Mouse (Mus musculus): Measurements from ENCODE around the gene Uqcr10. TPM values are rescaled to one million over a fixed set of nuclear protein-coding genes. Genes with fewer than 3 reads are reported as not detected.

The Uqcr10 gene
- 723 and 783 TPM in 2 replicates for polyA plus RNA-seq (2015; fragmentation: Nextera tagmentation; extraction: Ambion mirVana)

- Histone ChIP-seq H3K4me1 (ENCODE audit: insufficient read depth, low read depth, low read length) (peaks cover 5% of the 10 kb centered on the region; the same call in 1 of the 2 replicates), H3K27ac (ENCODE audit: low read length) (peak within 1 kb of the TSS; percentile 34), H3K27me3 (replicated peaks; ENCODE audit: insufficient read depth, low read length) (no peaks in the 10 kb centered on the region), H3K36me3 (ENCODE audit: insufficient read depth, low read length) (no peaks in the 10 kb centered on the region), H3K4me2 (replicated peaks; ENCODE audit: low read depth, low read length) (peak within 1 kb of the TSS; percentile 72), H3K4me3 (ENCODE audit: low read depth, low read length) (peak within 1 kb of the TSS; percentile 67), H3K9me3 (ENCODE audit: low read length) (no peaks in the 10 kb centered on the region), H3K9ac (replicated peaks; ENCODE audit: low read depth) (peak within 1 kb of the TSS; percentile 79)
- no peak for TF ChIP-seq CTCF (IDR thresholded peaks at IDR 0.05)
- no peak for TF ChIP-seq EP300 (IDR thresholded peaks at IDR 0.05)
- peak; percentile 98 for DNase-seq (ENCODE audit: low spot score)
- peak; percentile 98 for ATAC-seq
- under 1% methylated on average over 47 of the region's 47 CpGs for WGBS
Measured at GRCm38 (mm10) chr11:4704072-4704964, at the start of gene Uqcr10, which contains the start of gene Zmat5. Gene Uqcr10, minus strand, starts transcription at chr11:4704342. Gene Zmat5, plus strand, starts transcription at chr11:4704678.

GRCm38 (mm10) chr11:4752836-4753235, 48.7 kb upstream of the Uqcr10 start:
- Histone ChIP-seq H3K4me3 (ENCODE audit: low read depth, low read length) (no peak overlapping the region), H3K4me2 (replicated peaks; ENCODE audit: low read depth, low read length) (no peak overlapping the region), H3K4me1 (ENCODE audit: insufficient read depth, low read depth, low read length) (no peaks in the 10 kb centered on the region), H3K27me3 (replicated peaks; ENCODE audit: insufficient read depth, low read length) (peaks cover 24% of the 10 kb centered on the region), H3K27ac (ENCODE audit: low read length) (no peak overlapping the region), H3K9me3 (ENCODE audit: low read length) (no peaks in the 10 kb centered on the region), H3K36me3 (ENCODE audit: insufficient read depth, low read length) (no peaks in the 10 kb centered on the region), H3K9ac (replicated peaks; ENCODE audit: low read depth) (no peak overlapping the region)
- WGBS: 53% methylated on average over 10 of the region's 10 CpGs
- no peak for TF ChIP-seq CTCF (IDR thresholded peaks at IDR 0.05)
- ATAC-seq (no peak), DNase-seq (ENCODE audit: low spot score) (no peak)

- Histone ChIP-seq H3K9me3 (ENCODE audit: low read length) (no peaks in the 10 kb centered on the region), H3K36me3 (ENCODE audit: insufficient read depth, low read length) (no peaks in the 10 kb centered on the region), H3K4me2 (replicated peaks; ENCODE audit: low read depth, low read length) (no peak overlapping the region), H3K27me3 (replicated peaks; ENCODE audit: insufficient read depth, low read length) (peaks cover 47% of the 10 kb centered on the region), H3K4me3 (ENCODE audit: low read depth, low read length) (no peak overlapping the region), H3K4me1 (ENCODE audit: insufficient read depth, low read depth, low read length) (no peaks in the 10 kb centered on the region), H3K9ac (replicated peaks; ENCODE audit: low read depth) (no peak overlapping the region), H3K27ac (ENCODE audit: low read length) (no peak overlapping the region)
- WGBS: 3% methylated on average over 9 of the region's 9 CpGs
- peak; percentile 90 for DNase-seq (ENCODE audit: low spot score)
- TF ChIP-seq EP300 (IDR thresholded peaks at IDR 0.05): no peak
- no peak for TF ChIP-seq CTCF (IDR thresholded peaks at IDR 0.05)
- ATAC-seq: peak; percentile 82
Measured at GRCm38 (mm10) chr11:4750263-4750662, 46.1 kb upstream of the Uqcr10 start.

GRCm38 (mm10) chr11:4747285-4747684, 43.1 kb upstream of the Uqcr10 start:
- no peak overlapping the region for H3K27ac ChIP-seq (ENCODE audit: low read length)
- DNase-seq (ENCODE audit: low spot score) (no peak), ATAC-seq (no peak)
- peaks cover 61% of the 10 kb centered on the region for H3K27me3 ChIP-seq (replicated peaks; ENCODE audit: insufficient read depth, low read length)
- H3K4me1 ChIP-seq (ENCODE audit: insufficient read depth, low read depth, low read length): no peaks in the 10 kb centered on the region
- no peaks in the 10 kb centered on the region for H3K36me3 ChIP-seq (ENCODE audit: insufficient read depth, low read length)
- H3K4me2 ChIP-seq (replicated peaks; ENCODE audit: low read depth, low read length): peak overlapping the region; percentile 71
- TF ChIP-seq CTCF (IDR thresholded peaks at IDR 0.05): no peak
- no peak for TF ChIP-seq EP300 (IDR thresholded peaks at IDR 0.05)
- H3K4me3 ChIP-seq (ENCODE audit: low read depth, low read length): peak overlapping the region; percentile 38
- WGBS: 2% methylated on average over 11 of the region's 12 CpGs
- no peaks in the 10 kb centered on the region for H3K9me3 ChIP-seq (ENCODE audit: low read length)
- no peak overlapping the region for H3K9ac ChIP-seq (replicated peaks; ENCODE audit: low read depth)

GRCm38 (mm10) chr11:4746733-4747132, 42.6 kb upstream of the Uqcr10 start, which contains the start of gene Cabp7:
Gene Cabp7, minus strand, starts transcription at chr11:4746778.
- WGBS: 0% methylated on average over 10 of the region's 73 CpGs
- no peaks in the 10 kb centered on the region for H3K36me3 ChIP-seq (ENCODE audit: insufficient read depth, low read length)
- ATAC-seq (no peak), DNase-seq (ENCODE audit: low spot score) (no peak)
- peak within 1 kb of the TSS; percentile 71 for H3K4me2 ChIP-seq (replicated peaks; ENCODE audit: low read depth, low read length)
- H3K27ac ChIP-seq (ENCODE audit: low read length): no peak within 1 kb of the TSS
- H3K9ac ChIP-seq (replicated peaks; ENCODE audit: low read depth): no peak within 1 kb of the TSS
- H3K4me3 ChIP-seq (ENCODE audit: low read depth, low read length): peak within 1 kb of the TSS; percentile 38
- no peak for TF ChIP-seq EP300 (IDR thresholded peaks at IDR 0.05)
- no peak for TF ChIP-seq CTCF (IDR thresholded peaks at IDR 0.05)
- H3K4me1 ChIP-seq (ENCODE audit: insufficient read depth, low read depth, low read length): no peaks in the 10 kb centered on the region
- peaks cover 61% of the 10 kb centered on the region for H3K27me3 ChIP-seq (replicated peaks; ENCODE audit: insufficient read depth, low read length)
- H3K9me3 ChIP-seq (ENCODE audit: low read length): no peaks in the 10 kb centered on the region

- Histone ChIP-seq H3K9ac (replicated peaks; ENCODE audit: low read depth) (no peak overlapping the region), H3K27me3 (replicated peaks; ENCODE audit: insufficient read depth, low read length) (peaks cover 61% of the 10 kb centered on the region), H3K9me3 (ENCODE audit: low read length) (no peaks in the 10 kb centered on the region), H3K4me1 (ENCODE audit: insufficient read depth, low read depth, low read length) (no peaks in the 10 kb centered on the region), H3K4me3 (ENCODE audit: low read depth, low read length) (peak overlapping the region; percentile 38), H3K27ac (ENCODE audit: low read length) (no peak overlapping the region), H3K4me2 (replicated peaks; ENCODE audit: low read depth, low read length) (peak overlapping the region; percentile 71), H3K36me3 (ENCODE audit: insufficient read depth, low read length) (no peaks in the 10 kb centered on the region)
- TF ChIP-seq EP300 (IDR thresholded peaks at IDR 0.05) (no peak), CTCF (IDR thresholded peaks at IDR 0.05) (no peak)
- no peak for DNase-seq (ENCODE audit: low spot score)
- ATAC-seq: no peak
- 2% methylated on average over 37 of the region's 39 CpGs for WGBS
Measured at GRCm38 (mm10) chr11:4745969-4746368, 41.8 kb upstream of the Uqcr10 start.
